Mouse (Mus musculus) heart, adult 2 months (tissue): ENCODE measurements around the gene Kdm5b.

Experiments used
- CTCF ChIP-seq: fragments of 200-600 bp; IDR thresholded peaks from 2 replicates; pipeline ENCODE4 v1.8.1; 2022; ENCODE audit warnings: antibody characterized with exemption, mild to moderate bottlenecking, moderate library complexity
- EP300 ChIP-seq: fragments of 200-500 bp; IDR thresholded peaks from 2 replicates; pipeline ENCODE4 v1.6.1; 2011; ENCODE audit warnings: low read depth, low read length, control low read depth; ENCODE audit not compliant: insufficient read depth
- POLR2A ChIP-seq: fragments of 200-500 bp; IDR thresholded peaks from 2 replicates; pipeline ENCODE4 v1.6.1; 2011; ENCODE audit warnings: mild to moderate bottlenecking, low read depth, low read length, control low read depth; ENCODE audit not compliant: insufficient read depth

DNA sequence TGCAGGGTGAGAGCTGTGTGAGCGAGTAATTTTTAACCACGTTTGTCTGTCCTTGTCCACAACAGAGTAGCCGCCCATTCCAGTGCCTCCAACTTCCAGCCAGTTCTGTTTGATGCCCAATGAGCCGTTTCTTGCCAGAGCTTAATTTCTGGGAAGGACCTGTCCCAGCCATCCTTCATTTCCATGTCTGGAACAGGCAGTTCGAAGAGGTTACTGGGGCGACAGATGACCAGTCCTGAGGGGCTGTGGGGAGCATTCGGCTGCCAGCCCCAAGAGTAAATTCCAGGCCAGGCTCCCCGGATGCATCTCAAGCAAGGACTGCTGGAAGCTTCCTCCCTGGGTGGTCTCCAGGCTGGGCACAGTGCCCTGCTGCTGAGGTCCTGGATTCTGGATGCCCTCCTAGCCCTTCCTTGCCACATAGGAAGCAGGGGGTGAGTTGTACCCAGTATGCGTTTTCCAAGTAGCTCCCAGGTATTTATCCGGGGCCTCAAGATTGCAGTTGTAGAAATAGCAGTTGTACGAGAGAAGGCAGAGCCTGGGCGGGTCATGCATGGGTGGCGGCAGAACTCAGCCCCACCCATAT, 91.4 kb downstream of the Kdm5b start:
- TF ChIP-seq EP300, result no peak
- TF ChIP-seq CTCF, result no peak
- TF ChIP-seq POLR2A, result no peak
